Mouse (Mus musculus) megakaryocyte, embryonic 14.5 days (primary cell): ENCODE results near the gene Fbxo3.

Experiments
- FLI1 ChIP-seq: IDR thresholded peaks from 2 replicates; pipeline ENCODE4 v1.6.1; 2012; ENCODE audit warnings: low read length, inconsistent platforms, mixed read lengths
- GATA1 ChIP-seq: IDR thresholded peaks from 3 replicates; pipeline ENCODE4 v1.6.1; 2012; ENCODE audit warnings: mixed read lengths, low read length, inconsistent platforms, borderline replicate concordance

DNA sequence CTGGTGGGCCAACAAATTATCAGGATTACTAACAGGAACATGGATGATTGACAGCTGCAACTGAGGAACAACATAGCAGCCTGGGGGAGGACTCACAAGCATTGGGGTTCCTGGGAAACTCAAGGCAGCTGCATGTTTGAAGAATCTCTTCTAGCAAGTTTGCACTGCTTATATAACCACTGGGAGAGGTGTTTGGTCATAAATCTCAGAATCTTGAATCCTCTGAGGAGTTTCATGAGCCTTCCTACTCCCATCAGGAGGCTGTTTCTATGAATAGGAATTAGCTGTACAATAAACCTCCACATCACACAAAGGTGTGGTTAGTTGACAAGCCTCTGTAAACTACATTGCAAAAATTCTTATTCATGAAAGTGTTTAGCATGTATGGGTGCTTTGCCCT lies 35.1 kb downstream of the Fbxo3 start:
- no peak for TF ChIP-seq GATA1
- no peak for TF ChIP-seq FLI1
